In genomic region chr5:142998171-142998570, GRCm38 (mm10) we compare ENCODE assay signal across 8 mouse cellular contexts. TPM values are rescaled to one million over a fixed set of nuclear protein-coding genes. Genes with fewer than 3 reads are reported as not detected.
DNase-seq lines count a peak whose midpoint lies in the region; ATAC-seq lines count a peak whose summit lies in the region.

No protein-coding gene starts in this region.

- H3K27ac ChIP-seq in midbrain, embryonic 12.5 days (replicated peaks) = 0 out of 2 replicates have a peak overlapping the region, but pooled peaks have one; percentile 10
- H3K27ac ChIP-seq in midbrain, embryonic 16.5 days (ENCODE audit: low read length) = no peak overlapping the region
- peak overlapping the region; percentile 77 for H3K27ac ChIP-seq in heart, embryonic 13.5 days (replicated peaks)
- H3K27ac ChIP-seq in kidney, embryonic 14.5 days (ENCODE audit: low read depth, low read length) = peak overlapping the region; percentile 55; the same call in 1 of the 2 replicates

- no peaks in the 10 kb centered on the region for H3K9me3 ChIP-seq in midbrain, embryonic 12.5 days
- H3K9me3 ChIP-seq in midbrain, embryonic 16.5 days (replicated peaks; ENCODE audit: control insufficient read depth, low read length, poor library complexity, severe bottlenecking) = no peaks in the 10 kb centered on the region
- H3K9me3 ChIP-seq in heart, embryonic 13.5 days = no peaks in the 10 kb centered on the region
- no peaks in the 10 kb centered on the region for H3K9me3 ChIP-seq in kidney, embryonic 14.5 days (ENCODE audit: control insufficient read depth, low read length)

- no peak overlapping the region for H3K4me3 ChIP-seq in midbrain, embryonic 12.5 days
- H3K4me3 ChIP-seq in midbrain, embryonic 16.5 days (ENCODE audit: low read depth, low read length) = no peak overlapping the region
- no peak overlapping the region for H3K4me3 ChIP-seq in heart, embryonic 13.5 days
- no peak overlapping the region for H3K4me3 ChIP-seq in kidney, embryonic 14.5 days (ENCODE audit: low read length)

- H3K27me3 ChIP-seq in midbrain, embryonic 12.5 days = no peaks in the 10 kb centered on the region
- no peaks in the 10 kb centered on the region for H3K27me3 ChIP-seq in midbrain, embryonic 16.5 days (ENCODE audit: control insufficient read depth, insufficient read depth, low read depth, low read length)
- no peaks in the 10 kb centered on the region for H3K27me3 ChIP-seq in heart, embryonic 13.5 days (replicated peaks)
- no peaks in the 10 kb centered on the region for H3K27me3 ChIP-seq in kidney, embryonic 14.5 days (ENCODE audit: control insufficient read depth, insufficient read depth, low read length)

- H3K4me1 ChIP-seq in midbrain, embryonic 12.5 days = 0 out of 2 replicates have a peak, but pooled peaks cover 8% of the 10 kb centered on the region
- peaks cover 5% of the 10 kb centered on the region; the same call in 1 of the 2 replicates for H3K4me1 ChIP-seq in midbrain, embryonic 16.5 days (ENCODE audit: control insufficient read depth, insufficient read depth, low read length)
- peaks cover 54% of the 10 kb centered on the region for H3K4me1 ChIP-seq in heart, embryonic 13.5 days
- peaks cover 43% of the 10 kb centered on the region for H3K4me1 ChIP-seq in kidney, embryonic 14.5 days (ENCODE audit: control insufficient read depth, insufficient read depth, low read length)

- no peak overlapping the region for H3K4me2 ChIP-seq in midbrain, embryonic 12.5 days (replicated peaks)
- no peak overlapping the region for H3K4me2 ChIP-seq in midbrain, embryonic 16.5 days (ENCODE audit: low read length)
- no peak overlapping the region for H3K4me2 ChIP-seq in heart, embryonic 13.5 days
- no peak overlapping the region for H3K4me2 ChIP-seq in kidney, embryonic 14.5 days (replicated peaks; ENCODE audit: low read depth, low read length)

- peak; percentile 26 for DNase-seq in yolk sac, embryonic 10.5 days (ENCODE audit: low spot score)
- DNase-seq in cerebellum, postnatal 4 days (ENCODE audit: low spot score in 2 of 2) = no peak
- DNase-seq in right cerebral cortex, adult 18-20 months = no peak
- DNase-seq in cerebellum, postnatal 36 days = no peak

- H3K9ac ChIP-seq in midbrain, embryonic 12.5 days (replicated peaks) = no peak overlapping the region
- H3K9ac ChIP-seq in midbrain, embryonic 16.5 days (ENCODE audit: low read depth, low read length) = no peak overlapping the region
- peak overlapping the region; percentile 57; the same call in 1 of the 2 replicates for H3K9ac ChIP-seq in heart, embryonic 13.5 days
- no peak overlapping the region for H3K9ac ChIP-seq in kidney, embryonic 14.5 days (ENCODE audit: low read depth, low read length)

- peaks cover 23% of the 10 kb centered on the region for H3K36me3 ChIP-seq in midbrain, embryonic 12.5 days
- H3K36me3 ChIP-seq in midbrain, embryonic 16.5 days (ENCODE audit: control insufficient read depth, insufficient read depth, low read length) = no peaks in the 10 kb centered on the region
- H3K36me3 ChIP-seq in heart, embryonic 13.5 days = peaks cover 26% of the 10 kb centered on the region
- peaks cover 11% of the 10 kb centered on the region for H3K36me3 ChIP-seq in kidney, embryonic 14.5 days (ENCODE audit: control insufficient read depth, insufficient read depth, low read length)

- ATAC-seq in midbrain, embryonic 12.5 days (ENCODE audit: low FRiP score, low read depth) = no peak
- no peak for ATAC-seq in midbrain, embryonic 16.5 days
- no peak for ATAC-seq in heart, embryonic 13.5 days (ENCODE audit: extremely low read depth, insufficient number of reproducible peaks, low FRiP score, low TSS enrichment)
- no peak for ATAC-seq in kidney, embryonic 14.5 days (ENCODE audit: low FRiP score, low TSS enrichment)

- 51% methylated on average over 2 of the region's 2 CpGs for WGBS in midbrain, embryonic 12.5 days
- 51% methylated on average over 2 of the region's 2 CpGs for WGBS in midbrain, embryonic 16.5 days
- WGBS in heart, embryonic 13.5 days = 47% methylated on average over 2 of the region's 2 CpGs
- 37% methylated on average over 2 of the region's 2 CpGs for WGBS in kidney, embryonic 14.5 days

RNA-seq across cellular contexts. Expression of gene Fscn1, which starts 38.0 kb away (rescaled TPM):
- polyA plus RNA-seq in midbrain, embryonic 12.5 days (2016; fragmentation: Nextera tagmentation; extraction: Ambion mirVana) = 707 and 742 TPM in 2 replicates
- polyA plus RNA-seq in midbrain, embryonic 16.5 days (2015; fragmentation: Nextera tagmentation; extraction: Ambion mirVana) = 493 and 557 TPM in 2 replicates
- 135 and 155 TPM in 2 replicates for polyA plus RNA-seq in heart, embryonic 13.5 days (2015; fragmentation: Nextera tagmentation; extraction: Ambion mirVana)
- 312 and 390 TPM in 2 replicates for polyA plus RNA-seq in kidney, embryonic 14.5 days (2014; fragmentation: Nextera tagmentation; extraction: Ambion mirVana)
